ENCODE assay signal across 13 mouse cellular contexts in the genomic region with DNA sequence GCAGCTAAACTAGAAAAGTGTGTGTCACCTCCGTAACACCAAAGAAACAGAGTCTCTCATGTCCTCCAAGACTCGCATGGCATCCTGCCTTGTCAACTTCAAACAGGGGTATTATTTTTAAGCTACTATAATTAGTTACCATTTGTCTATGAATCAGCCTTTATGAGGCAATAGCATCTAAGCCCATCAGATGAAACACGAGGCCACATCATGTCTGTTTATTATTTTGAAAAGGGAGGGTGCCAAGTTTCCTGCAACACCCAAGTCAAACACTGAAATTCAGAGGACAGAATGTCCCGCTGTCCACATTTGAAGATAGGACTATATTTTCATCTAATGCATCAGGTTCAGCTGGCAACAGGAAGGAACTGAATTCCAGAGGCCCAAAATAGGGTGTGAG.
DNase-seq lines count a peak whose midpoint lies in the region; ATAC-seq lines count a peak whose summit lies in the region.
"Had no signal": no experiment of that assay in that cellular context is flagged by ENCODE, and none has a peak within 500 bp of the region (broad histone marks: within the 10 kb centered on the region; RNA-seq: fewer than 3 reads in every experiment).

No protein-coding gene starts in this region.

- peaks cover 18% of the 10 kb centered on the region for H3K4me1 ChIP-seq in kidney, embryonic 15.5 days
- peaks cover 86% of the 10 kb centered on the region for H3K4me1 ChIP-seq in heart, embryonic 13.5 days

- no peak overlapping the region for H3K4me2 ChIP-seq in kidney, embryonic 15.5 days
- 0 out of 2 replicates have a peak overlapping the region, but pooled peaks have one; percentile 0 for H3K4me2 ChIP-seq in heart, embryonic 13.5 days
- H3K4me2 ChIP-seq: limb, embryonic 15.5 days; midbrain, embryonic 13.5 days had no signal

- H3K27ac ChIP-seq in kidney, embryonic 15.5 days, result no peak overlapping the region
- peak overlapping the region; percentile 55 for H3K27ac ChIP-seq in heart, embryonic 13.5 days (replicated peaks)
- H3K27ac ChIP-seq: limb, embryonic 15.5 days; midbrain, embryonic 13.5 days had no signal

- H3K9ac ChIP-seq in kidney, embryonic 15.5 days, result no peak overlapping the region
- H3K9ac ChIP-seq in heart, embryonic 13.5 days, result no peak overlapping the region
- H3K9ac ChIP-seq: limb, embryonic 15.5 days; midbrain, embryonic 13.5 days had no signal

- no peaks in the 10 kb centered on the region for H3K36me3 ChIP-seq in kidney, embryonic 15.5 days
- H3K36me3 ChIP-seq in heart, embryonic 13.5 days, result no peaks in the 10 kb centered on the region
- H3K36me3 ChIP-seq: limb, embryonic 15.5 days had no signal

- no peaks in the 10 kb centered on the region for H3K27me3 ChIP-seq in kidney, embryonic 15.5 days
- H3K27me3 ChIP-seq in heart, embryonic 13.5 days (replicated peaks), result no peaks in the 10 kb centered on the region
- H3K27me3 ChIP-seq: limb, embryonic 15.5 days; midbrain, embryonic 13.5 days had no signal

- ATAC-seq in kidney, embryonic 15.5 days (replicated peaks; ENCODE audit: low FRiP score), result no peak
- ATAC-seq in heart, embryonic 13.5 days (ENCODE audit: extremely low read depth, insufficient number of reproducible peaks, low FRiP score, low TSS enrichment), result no peak
- ATAC-seq: activated CD4-positive, CD25-positive, alpha-beta regulatory T cell, adult 4 months; midbrain, embryonic 13.5 days had no signal

- 66% methylated on average over 4 of the region's 4 CpGs for WGBS in kidney, embryonic 15.5 days
- 35% methylated on average over 4 of the region's 4 CpGs for WGBS in heart, embryonic 13.5 days

- no peaks in the 10 kb centered on the region for H3K9me3 ChIP-seq in kidney, embryonic 15.5 days (replicated peaks)
- H3K9me3 ChIP-seq in heart, embryonic 13.5 days, result no peaks in the 10 kb centered on the region
- H3K9me3 ChIP-seq: limb, embryonic 15.5 days; midbrain, embryonic 13.5 days had no signal

- peak; percentile 47 for DNase-seq in kidney, adult 9 months
- peak; percentile 47 for DNase-seq in adrenal gland, postnatal 14 days
- peak; percentile 84 for DNase-seq in lung, postnatal 25 days (ENCODE audit: low spot score)
- DNase-seq in ovary, postnatal 36 days (ENCODE audit: low spot score), result no peak
- DNase-seq in spleen, adult 12 weeks (ENCODE audit: low spot score), result no peak
- DNase-seq: cerebellum, postnatal 10 days; kidney, postnatal 4 days; thymus, adult 18-20 months had no signal

- H3K4me3 ChIP-seq in kidney, embryonic 15.5 days (replicated peaks), result no peak overlapping the region
- no peak overlapping the region for H3K4me3 ChIP-seq in heart, embryonic 13.5 days
- H3K4me3 ChIP-seq: limb, embryonic 15.5 days; midbrain, embryonic 13.5 days had no signal

Comparison
In these comparisons a context has a peak if more than half of its experiments do, and no peak if none do; other contexts are left out.
1. DNase-seq: peak in kidney, adult 9 months (single experiment), adrenal gland, postnatal 14 days (single experiment) and lung, postnatal 25 days (single experiment); none in ovary, postnatal 36 days (single experiment) and spleen, adult 12 weeks (single experiment).